Mouse (Mus musculus) hematopoietic stem cell, adult 5-6 weeks (primary cell): ENCODE data around the gene Phactr1. TPM values are rescaled to one million over a fixed set of nuclear protein-coding genes. Genes with fewer than 3 reads are reported as not detected.

Experiments
- ATAC-seq, 2 experiments: fragments of 125-278 bp in 1 of 2; replicated peaks in 1 of 2; 2 replicates each; pipeline ENCODE4 v1.8.0; 2016 to 2017; ENCODE audit warnings: inconsistent platforms in 2 of 2, mild to moderate bottlenecking in 2 of 2, moderate number of reproducible peaks in 2 of 2, low read depth in 1 of 2, moderate TSS enrichment in 1 of 2; ENCODE audit not compliant: low FRiP score in 2 of 2, poor library complexity in 2 of 2, severe bottlenecking in 2 of 2, insufficient read depth in 1 of 2, low TSS enrichment in 1 of 2
- total RNA-seq: library from RNA; stranded (forward); fragments of 172-1452, 232-1000 nt; gene quantifications from 2 replicates; pipeline ENCODE4 v1.2.3, GENCODE M21; 2017

Gene Phactr1
- total RNA-seq, 1 experiment from 2014 or later: 1.0 TPM

GRCm38 (mm10) chr13:43094365-43094764, 413.9 kb downstream of the Phactr1 start:
- peak in 1 of 2 experiments; percentile 71; a peak in 3 of 4 replicates for ATAC-seq

GRCm38 (mm10) chr13:43102943-43103342, 422.5 kb downstream of the Phactr1 start:
- no peak for ATAC-seq

- ATAC-seq: no peak
Observed at GRCm38 (mm10) chr13:43104496-43104895, 424.1 kb downstream of the Phactr1 start.

- ATAC-seq: peak; percentile 17 to 37; a peak in 2 of 4 replicates
Observed at GRCm38 (mm10) chr13:43112280-43112679, 431.9 kb downstream of the Phactr1 start.

- peak; percentile 25 to 37; a peak in 2 of 4 replicates for ATAC-seq
Observed at GRCm38 (mm10) chr13:43112707-43113106, 432.3 kb downstream of the Phactr1 start.

- ATAC-seq: no peak
Observed at GRCm38 (mm10) chr13:43113141-43113540, 432.7 kb downstream of the Phactr1 start.

- peak in 1 of 2 experiments; percentile 48; a peak in 1 of 4 replicates for ATAC-seq
Observed at GRCm38 (mm10) chr13:43122306-43123070, 442.1 kb downstream of the Phactr1 start.

GRCm38 (mm10) chr13:43123895-43124682, 443.7 kb downstream of the Phactr1 start:
- ATAC-seq: no peak

- ATAC-seq: no peak
Observed at GRCm38 (mm10) chr13:43124683-43125074, 444.3 kb downstream of the Phactr1 start.

- no peak for ATAC-seq
Observed at GRCm38 (mm10) chr13:43130161-43130560, 449.7 kb downstream of the Phactr1 start.

- no peak for ATAC-seq
Observed at GRCm38 (mm10) chr13:43131741-43132191, 451.3 kb downstream of the Phactr1 start.

GRCm38 (mm10) chr13:43132859-43133258, 452.4 kb downstream of the Phactr1 start:
- no peak for ATAC-seq

- ATAC-seq: no peak
Observed at GRCm38 (mm10) chr13:43133400-43133799, 453.0 kb downstream of the Phactr1 start.

- ATAC-seq: no peak
Observed at GRCm38 (mm10) chr13:43134468-43134867, 454.0 kb downstream of the Phactr1 start.

GRCm38 (mm10) chr13:43144720-43145418, 464.4 kb downstream of the Phactr1 start:
- ATAC-seq: no peak

- ATAC-seq: no peak
Observed at GRCm38 (mm10) chr13:43146515-43147258, 466.3 kb downstream of the Phactr1 start.

GRCm38 (mm10) chr13:43148692-43149091, 468.3 kb downstream of the Phactr1 start:
- ATAC-seq: no peak
